Mouse (Mus musculus) thymus, adult 2 months (tissue): ENCODE results near the gene Ren1.

Source experiments
- CTCF ChIP-seq: fragments of 200-500 bp; IDR thresholded peaks from 2 replicates; pipeline ENCODE4 v1.5.1; 2012; ENCODE audit warnings: mild to moderate bottlenecking, control low read depth, low read length, moderate library complexity, borderline replicate concordance; ENCODE audit not compliant: control insufficient read depth, poor library complexity, insufficient read depth; ENCODE audit errors: extremely low read depth
- POLR2A ChIP-seq: fragments of 200-500 bp; IDR thresholded peaks from 2 replicates; pipeline ENCODE4 v1.6.1; 2012; ENCODE audit warnings: mild to moderate bottlenecking, low read length, control low read depth, moderate library complexity; ENCODE audit not compliant: control insufficient read depth, poor library complexity, insufficient read depth; ENCODE audit errors: extremely low read depth

DNA sequence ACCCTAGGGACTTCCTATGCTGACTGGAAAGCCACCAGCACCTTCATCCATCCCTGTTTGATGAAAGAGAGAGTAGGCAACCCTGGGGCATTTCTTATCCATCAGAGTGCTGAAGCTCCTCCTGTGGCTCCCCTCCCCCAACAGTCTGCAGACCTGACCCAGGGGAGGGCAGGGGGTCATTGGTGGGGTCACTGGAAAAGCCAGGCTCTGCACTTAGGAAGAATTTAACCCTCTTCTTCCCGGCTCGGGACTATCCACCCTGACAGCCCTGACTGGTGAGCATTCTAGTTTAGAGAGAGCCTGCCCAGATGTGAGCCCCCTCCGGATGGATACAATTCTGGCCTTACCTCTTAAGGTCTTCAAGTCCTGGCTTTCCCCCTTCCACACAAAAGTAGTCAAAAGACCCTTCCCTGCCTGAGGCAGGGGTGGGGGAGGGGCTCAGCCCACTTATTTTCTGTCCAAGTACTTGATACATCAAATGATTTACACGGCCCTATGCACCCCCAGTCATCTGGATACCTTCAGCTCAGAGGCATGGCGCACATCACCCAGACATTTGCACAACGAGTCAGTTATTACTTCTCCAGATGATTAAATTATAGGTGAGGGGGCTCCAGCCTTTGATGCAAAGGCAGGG lies 58.7 kb downstream of the Ren1 start:
- TF ChIP-seq CTCF (no peak), POLR2A (no peak)
